Mouse (Mus musculus): Measurements from ENCODE around the gene Exosc2. TPM values are rescaled to one million over a fixed set of nuclear protein-coding genes. Genes with fewer than 3 reads are reported as not detected.
"Not testable (repeated sequence)": the region's sequence is repeated elsewhere in the genome, so short reads cannot be mapped to it uniquely, and the experiment has no call there.

The Exosc2 gene
- polyA plus RNA-seq, 1 experiment from 2014 or later, result 29.0 TPM

DNA sequence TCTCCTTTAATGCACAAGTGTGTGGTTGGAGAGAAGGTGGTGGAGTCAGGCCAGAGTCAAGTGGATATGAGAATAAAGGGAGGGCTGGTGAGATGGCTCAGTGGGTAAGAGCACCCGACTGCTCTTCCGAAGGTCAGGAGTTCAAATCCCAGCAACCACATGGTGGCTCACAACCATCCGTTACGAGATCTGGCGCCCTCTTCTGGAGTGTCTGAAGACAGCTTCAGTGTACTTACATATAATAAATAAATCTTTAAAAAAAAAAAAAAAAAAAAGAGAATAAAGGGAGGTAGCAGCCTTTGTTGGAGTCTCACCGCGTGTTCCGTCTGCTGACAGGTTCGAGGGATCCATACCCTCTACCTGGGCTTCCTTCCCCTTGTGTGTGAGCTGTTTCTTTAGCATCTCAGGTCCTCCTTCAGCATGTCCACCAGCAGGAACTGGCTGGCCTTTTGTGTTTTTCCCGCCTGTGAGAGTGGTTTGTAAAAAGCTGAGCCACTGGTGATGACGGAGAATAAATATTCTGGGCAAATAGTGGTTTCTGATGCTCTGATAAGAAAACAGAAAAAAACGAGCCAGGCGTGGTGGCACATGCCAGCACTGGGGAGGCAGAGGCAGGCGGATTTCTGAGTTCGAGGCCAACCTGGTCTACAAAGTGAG is 10.7 kb downstream of the Exosc2 start:
- H3K36me3 ChIP-seq (replicated peaks), result peaks cover 51% of the 10 kb centered on the region
- H3K4me2 ChIP-seq; H3K27ac ChIP-seq (replicated peaks); H3K4me3 ChIP-seq (replicated peaks); H3K9me3 ChIP-seq (replicated peaks); H3K4me1 ChIP-seq (replicated peaks); H3K9ac ChIP-seq; H3K27me3 ChIP-seq; ATAC-seq (ENCODE audit: insufficient read depth): not testable (repeated sequence)
- WGBS (ENCODE audit: insufficient replicate concordance), result 69% methylated on average over 15 of the region's 15 CpGs

DNA sequence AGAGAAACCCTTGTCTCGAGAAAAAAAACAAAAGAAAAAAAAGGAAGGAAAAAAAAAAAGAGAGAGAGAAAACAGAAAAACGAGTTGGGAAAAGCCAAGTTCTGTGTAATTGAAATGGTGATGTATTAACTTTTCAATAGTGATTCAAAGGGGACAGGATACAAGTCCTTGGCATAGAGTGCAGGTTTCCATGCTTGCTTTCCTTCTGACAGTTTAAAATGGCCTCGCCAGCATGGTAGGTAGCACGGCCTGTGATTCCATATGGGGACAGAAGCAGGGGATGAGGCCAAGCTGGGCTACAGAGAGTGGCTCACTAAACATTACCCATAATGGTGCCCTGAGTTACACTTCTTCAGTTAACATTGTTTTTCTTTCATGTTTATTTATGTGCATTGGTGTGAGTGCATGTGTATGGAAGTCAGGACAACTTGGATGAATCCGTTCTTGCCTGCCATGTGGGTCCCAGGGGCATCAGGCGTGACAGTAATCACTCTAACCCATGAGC is 11.3 kb downstream of the Exosc2 start:
- Histone ChIP-seq H3K9ac (no peak overlapping the region), H3K9me3 (replicated peaks) (no peaks in the 10 kb centered on the region), H3K27me3 (no peaks in the 10 kb centered on the region), H3K4me3 (replicated peaks) (no peak overlapping the region), H3K27ac (replicated peaks) (no peak overlapping the region), H3K36me3 (replicated peaks) (peaks cover 44% of the 10 kb centered on the region), H3K4me1 (replicated peaks) (no peaks in the 10 kb centered on the region), H3K4me2 (no peak overlapping the region)
- WGBS (ENCODE audit: insufficient replicate concordance), result 74% methylated on average over 6 of the region's 6 CpGs
- no peak for ATAC-seq (ENCODE audit: insufficient read depth)

DNA sequence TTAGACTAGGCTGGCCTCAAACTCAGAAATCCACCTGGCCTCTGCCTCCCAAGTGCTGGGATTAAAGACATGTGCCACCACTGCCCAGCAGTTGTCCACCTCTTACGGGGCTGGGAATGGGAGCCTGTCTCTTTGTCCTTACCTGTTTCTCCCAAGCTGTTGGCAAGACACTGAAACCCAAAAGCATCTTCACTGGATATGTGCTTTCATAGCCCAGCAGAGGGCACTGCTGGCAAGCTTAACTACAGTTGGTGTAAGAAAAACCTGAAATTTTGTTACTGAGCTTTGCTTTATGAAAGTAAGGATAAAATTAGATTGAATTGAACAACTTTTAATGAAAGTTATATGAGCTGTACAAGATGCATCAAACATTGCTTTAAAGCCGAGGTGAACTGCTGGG is 13.2 kb downstream of the Exosc2 start:
- Histone ChIP-seq H3K36me3 (replicated peaks) (peaks cover 26% of the 10 kb centered on the region), H3K4me2 (no peak overlapping the region), H3K27me3 (no peaks in the 10 kb centered on the region), H3K9ac (no peak overlapping the region), H3K27ac (replicated peaks) (no peak overlapping the region), H3K4me3 (replicated peaks) (no peak overlapping the region), H3K4me1 (replicated peaks) (peaks cover 10% of the 10 kb centered on the region), H3K9me3 (replicated peaks) (no peaks in the 10 kb centered on the region)
- 18% methylated on average over 2 of the region's 2 CpGs for WGBS (ENCODE audit: insufficient replicate concordance)
- ATAC-seq (ENCODE audit: insufficient read depth), result no peak

DNA sequence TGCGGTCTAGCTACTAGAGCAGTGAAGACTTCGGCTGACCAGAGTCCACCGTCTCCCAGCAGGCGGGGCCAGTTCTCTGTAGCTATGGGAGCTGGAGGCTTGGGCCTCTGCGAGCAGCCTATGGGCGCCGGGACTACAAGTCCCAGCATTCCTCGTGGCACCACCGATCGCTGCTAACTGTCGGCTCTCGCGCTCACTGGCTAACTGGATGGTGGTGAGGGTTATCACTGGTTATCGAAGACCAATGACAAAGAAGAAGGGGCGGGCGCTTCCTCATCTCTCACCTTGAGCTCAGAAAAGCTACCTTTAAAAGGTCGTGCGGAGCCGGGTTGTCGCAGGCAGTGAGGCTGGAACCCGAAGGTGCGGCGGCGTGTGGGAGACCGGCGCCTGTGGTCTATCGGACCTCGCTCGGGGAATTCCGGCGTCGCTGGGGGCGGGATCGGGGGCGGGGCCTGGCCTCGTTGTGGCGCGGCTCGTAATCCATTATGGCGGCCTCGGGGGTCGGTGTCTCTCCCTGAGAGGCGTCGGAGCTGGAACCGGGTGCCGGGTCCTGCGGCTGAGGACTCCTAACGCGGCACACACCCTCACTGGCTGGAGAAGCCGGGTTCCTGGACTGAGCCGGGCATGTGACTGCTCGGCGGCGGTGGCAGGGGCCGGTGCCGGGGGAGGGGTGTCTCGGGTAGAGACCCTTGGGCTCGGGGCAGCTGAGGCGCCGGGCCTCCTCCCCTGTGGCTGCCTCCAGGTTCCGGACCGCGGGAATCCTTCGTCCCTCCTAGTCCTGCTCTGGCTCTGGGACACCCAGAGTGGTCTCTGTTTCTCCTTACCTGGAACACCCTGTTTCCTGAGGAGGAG is 17.8 kb downstream of the Exosc2 start, which contains the start of gene Abl1:
Gene Abl1 (plus strand): TSS at position 303 of the 852 bp plus-strand sequence.
- Histone ChIP-seq H3K4me2 (peak within 1 kb of the TSS; percentile 86), H3K9me3 (replicated peaks) (no peaks in the 10 kb centered on the region), H3K36me3 (replicated peaks) (0 out of 2 replicates have a peak, but pooled peaks cover 3% of the 10 kb centered on the region), H3K4me3 (replicated peaks) (peak within 1 kb of the TSS; percentile 95), H3K9ac (peak within 1 kb of the TSS; percentile 96), H3K27ac (replicated peaks) (peak within 1 kb of the TSS; percentile 97), H3K27me3 (no peaks in the 10 kb centered on the region), H3K4me1 (replicated peaks) (peaks cover 41% of the 10 kb centered on the region)
- under 1% methylated on average over 64 of the region's 64 CpGs for WGBS (ENCODE audit: insufficient replicate concordance)
- ATAC-seq (ENCODE audit: insufficient read depth), result peak; percentile 100

DNA sequence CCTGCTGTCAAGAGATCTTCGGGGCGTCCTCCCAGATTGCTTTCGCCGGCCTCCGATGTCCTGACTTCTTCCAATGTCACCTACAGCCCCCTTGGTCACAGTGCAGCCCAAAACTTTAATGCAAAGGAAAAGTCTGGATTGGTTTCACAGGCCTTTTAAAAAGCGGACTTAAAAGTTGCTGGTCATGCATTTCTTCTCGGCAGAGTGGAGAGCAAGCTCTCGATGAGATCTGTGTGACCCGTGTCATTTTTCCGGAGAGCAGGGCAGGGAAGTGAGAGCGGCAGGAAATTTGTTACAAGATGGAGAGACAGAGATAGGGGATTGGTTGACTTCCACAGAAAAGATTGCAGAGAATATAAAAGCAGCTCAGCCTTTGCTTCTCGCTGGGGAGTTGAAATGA is 18.5 kb downstream of the Exosc2 start:
- H3K9ac ChIP-seq, result peak overlapping the region; percentile 96
- peak overlapping the region; percentile 97 for H3K27ac ChIP-seq (replicated peaks)
- 0 out of 2 replicates have a peak, but pooled peaks cover 3% of the 10 kb centered on the region for H3K36me3 ChIP-seq (replicated peaks)
- WGBS (ENCODE audit: insufficient replicate concordance), result under 1% methylated on average over 12 of the region's 12 CpGs
- no peaks in the 10 kb centered on the region for H3K9me3 ChIP-seq (replicated peaks)
- ATAC-seq (ENCODE audit: insufficient read depth), result no peak
- peak overlapping the region; percentile 95 for H3K4me3 ChIP-seq (replicated peaks)
- H3K4me1 ChIP-seq (replicated peaks), result peaks cover 41% of the 10 kb centered on the region
- H3K27me3 ChIP-seq, result no peaks in the 10 kb centered on the region
- H3K4me2 ChIP-seq, result peak overlapping the region; percentile 86

DNA sequence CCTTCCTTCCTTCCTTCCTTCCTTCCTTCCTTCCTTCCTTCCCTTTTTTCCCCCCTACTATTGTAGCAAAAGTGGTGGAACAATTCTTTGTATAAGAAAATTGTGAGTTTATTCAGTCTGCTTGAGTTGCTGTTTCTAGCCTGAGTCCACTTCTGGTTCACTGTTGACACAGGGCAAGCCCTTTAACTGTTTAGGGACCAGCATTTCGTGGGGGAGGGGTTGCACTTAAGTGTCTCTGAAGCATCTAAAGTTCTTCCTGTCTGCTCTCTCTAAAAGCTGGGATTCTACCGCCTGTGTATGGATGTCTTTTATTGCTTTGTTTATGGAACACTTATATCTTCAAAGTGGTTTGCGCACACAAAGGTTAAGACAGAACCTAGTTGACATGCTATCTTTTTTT is 19.5 kb downstream of the Exosc2 start:
- peak overlapping the region; percentile 96; the same call in 1 of the 2 replicates for H3K9ac ChIP-seq

DNA sequence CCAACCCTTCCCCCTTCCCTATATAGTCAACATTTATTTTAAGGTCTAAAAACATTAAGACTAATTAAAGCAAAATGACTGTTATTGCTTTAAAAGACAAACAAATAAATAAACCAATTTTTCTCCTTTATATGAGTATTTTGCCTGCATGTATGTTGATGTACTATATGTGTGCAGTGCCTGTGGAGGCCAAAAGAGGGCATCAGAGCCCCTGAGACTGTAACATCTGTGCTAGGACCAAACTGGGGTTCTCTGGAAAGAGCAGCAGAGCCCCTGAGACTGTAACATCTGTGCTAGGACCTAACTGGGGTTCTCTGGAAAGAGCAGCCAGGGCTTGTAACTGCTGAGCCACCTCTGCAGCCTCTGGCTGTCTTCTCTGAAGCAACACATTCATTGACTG is 27.7 kb downstream of the Exosc2 start:
- H3K4me2 ChIP-seq, result no peak overlapping the region
- ATAC-seq (ENCODE audit: insufficient read depth), result no peak
- H3K9me3 ChIP-seq (replicated peaks), result no peaks in the 10 kb centered on the region
- H3K36me3 ChIP-seq (replicated peaks), result peaks cover 39% of the 10 kb centered on the region
- no peak overlapping the region for H3K27ac ChIP-seq (replicated peaks)
- H3K9ac ChIP-seq, result no peak overlapping the region
- no peak overlapping the region for H3K4me3 ChIP-seq (replicated peaks)
- H3K27me3 ChIP-seq, result no peaks in the 10 kb centered on the region
- H3K4me1 ChIP-seq (replicated peaks), result peaks cover 11% of the 10 kb centered on the region

More for the DNA sequence above, 19.5 kb downstream of the Exosc2 start:
- WGBS (ENCODE audit: insufficient replicate concordance), result 34% methylated on average over 3 of the region's 3 CpGs
- no peak overlapping the region for H3K27ac ChIP-seq (replicated peaks)
- no peak for ATAC-seq (ENCODE audit: insufficient read depth)
- peak overlapping the region; percentile 86 for H3K4me2 ChIP-seq
- no peaks in the 10 kb centered on the region for H3K27me3 ChIP-seq
- H3K4me3 ChIP-seq (replicated peaks), result peak overlapping the region; percentile 95
- peaks cover 7% of the 10 kb centered on the region; the same call in 1 of the 2 replicates for H3K36me3 ChIP-seq (replicated peaks)
- H3K9me3 ChIP-seq (replicated peaks), result no peaks in the 10 kb centered on the region
- H3K4me1 ChIP-seq (replicated peaks), result peaks cover 41% of the 10 kb centered on the region

DNA sequence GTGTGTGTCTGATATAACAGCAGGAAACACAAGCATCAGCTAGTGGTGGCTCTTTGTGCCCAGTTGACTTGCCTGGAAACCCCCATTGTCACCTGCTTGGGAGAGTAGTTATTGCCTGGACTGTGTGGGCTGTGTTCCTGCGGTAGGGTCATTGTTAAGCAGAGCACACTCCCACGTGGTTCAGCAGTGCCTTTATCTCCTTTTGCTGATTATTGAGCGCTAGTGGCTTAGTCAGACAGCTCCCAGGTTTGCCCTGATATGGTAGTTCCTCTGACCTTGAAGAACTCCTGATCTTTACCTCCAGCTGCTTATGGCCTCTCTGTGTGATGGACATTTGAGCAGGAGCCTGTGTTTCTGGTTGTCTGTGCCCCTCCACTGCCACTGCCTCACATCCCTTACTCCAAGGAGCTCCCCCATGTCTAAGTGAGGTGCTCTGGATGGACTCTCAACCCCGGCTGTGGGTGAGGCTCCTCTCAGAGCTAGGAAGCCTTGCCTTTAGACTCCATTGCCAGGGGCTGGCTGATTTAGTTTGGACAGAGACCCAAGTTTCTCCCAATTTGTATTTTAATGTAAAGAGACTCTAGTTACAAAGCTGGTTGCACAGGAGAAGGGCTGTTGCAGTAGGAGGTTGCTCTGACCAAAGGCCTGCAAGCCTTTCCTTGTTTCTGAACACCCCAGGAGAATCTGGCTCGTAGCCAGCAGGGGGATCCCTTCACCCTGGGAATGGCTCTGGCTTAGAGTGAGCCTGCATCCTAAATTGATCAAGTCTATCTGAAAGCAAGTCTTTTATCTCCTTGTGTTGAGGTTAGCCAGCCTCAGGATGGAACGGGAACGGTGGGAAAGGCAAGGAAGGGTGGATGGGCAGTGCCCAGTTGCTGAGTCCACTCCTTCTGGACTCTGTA is 30.3 kb downstream of the Exosc2 start:
- ATAC-seq (ENCODE audit: insufficient read depth), result peak; percentile 42; the same call in 1 of the 2 replicates
- H3K4me3 ChIP-seq (replicated peaks), result no peak overlapping the region
- WGBS (ENCODE audit: insufficient replicate concordance), result 37% methylated on average over 7 of the region's 7 CpGs
- peaks cover 18% of the 10 kb centered on the region for H3K4me1 ChIP-seq (replicated peaks)
- no peak overlapping the region for H3K4me2 ChIP-seq
- no peaks in the 10 kb centered on the region for H3K9me3 ChIP-seq (replicated peaks)
- no peaks in the 10 kb centered on the region for H3K27me3 ChIP-seq
- peaks cover 29% of the 10 kb centered on the region for H3K36me3 ChIP-seq (replicated peaks)
- H3K9ac ChIP-seq, result no peak overlapping the region
- no peak overlapping the region for H3K27ac ChIP-seq (replicated peaks)

DNA sequence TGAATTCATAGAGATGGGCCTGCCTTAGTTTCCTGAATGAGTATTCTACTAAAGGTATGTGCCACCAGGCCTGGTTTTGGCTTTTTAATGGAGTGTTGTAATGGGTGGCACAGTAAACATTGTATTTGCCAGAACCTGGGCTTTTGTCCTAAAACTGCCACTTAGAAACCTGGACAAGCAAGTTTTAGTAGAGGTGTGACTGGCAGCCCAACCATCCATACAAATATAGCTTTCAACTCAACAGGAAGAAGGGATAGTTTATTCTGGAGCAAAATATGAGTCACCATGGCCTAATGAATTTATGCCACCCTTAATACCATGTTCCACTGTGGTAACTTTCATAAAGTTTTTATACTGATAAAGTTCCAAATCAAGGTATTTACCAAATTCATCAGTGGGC is 32.7 kb downstream of the Exosc2 start:
- no peak overlapping the region for H3K9ac ChIP-seq
- H3K4me2 ChIP-seq, result no peak overlapping the region
- H3K36me3 ChIP-seq (replicated peaks), result peaks cover 21% of the 10 kb centered on the region
- no peaks in the 10 kb centered on the region for H3K27me3 ChIP-seq
- H3K9me3 ChIP-seq (replicated peaks), result no peaks in the 10 kb centered on the region
- ATAC-seq (ENCODE audit: insufficient read depth), result no peak
- H3K4me1 ChIP-seq (replicated peaks), result peaks cover 26% of the 10 kb centered on the region
- no peak overlapping the region for H3K27ac ChIP-seq (replicated peaks)
- no peak overlapping the region for H3K4me3 ChIP-seq (replicated peaks)

DNA sequence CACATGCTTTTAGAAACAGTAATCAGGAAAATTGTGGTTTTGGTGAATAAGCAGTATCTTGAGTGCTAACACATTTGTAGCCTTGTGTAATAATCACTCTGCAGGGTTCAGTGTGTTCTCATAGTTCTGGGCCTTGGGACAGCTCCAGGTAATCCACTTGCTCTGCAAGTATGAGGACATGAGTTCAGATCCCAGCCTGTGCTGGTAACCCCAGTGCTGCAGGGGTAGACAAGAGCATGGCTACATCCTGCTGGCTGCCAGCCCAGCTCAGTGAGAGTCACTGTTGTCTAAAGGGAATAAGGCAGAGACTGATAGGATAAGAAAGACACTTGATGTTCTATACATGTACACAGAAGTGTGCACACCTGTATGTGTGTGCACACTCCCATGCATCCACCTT is 35.4 kb downstream of the Exosc2 start:
- Histone ChIP-seq H3K36me3 (replicated peaks) (0 out of 2 replicates have a peak, but pooled peaks cover 6% of the 10 kb centered on the region), H3K27ac (replicated peaks) (no peak overlapping the region), H3K4me1 (replicated peaks) (peaks cover 19% of the 10 kb centered on the region), H3K9me3 (replicated peaks) (no peaks in the 10 kb centered on the region), H3K4me3 (replicated peaks) (no peak overlapping the region), H3K9ac (no peak overlapping the region), H3K4me2 (no peak overlapping the region), H3K27me3 (no peaks in the 10 kb centered on the region)
- ATAC-seq (ENCODE audit: insufficient read depth), result no peak
